Mouse (Mus musculus) testis, adult 2 months (tissue): ENCODE measurements at regions not wholly inside any gene's neighbourhood (a gene's known extent, or its start where the extent isn't known, plus 50 kb on each side); places are given as distances from the start of the nearest gene placed in this dataset.

Source experiments
- H3K27ac ChIP-seq: fragments of 200-500 bp; 2 replicates; pipeline ENCODE4 v1.5.1; 2012; ENCODE audit warnings: low read depth, low read length; ENCODE audit not compliant: control insufficient read depth, insufficient read depth
- H3K27me3 ChIP-seq: fragments of 200-500 bp; 2 replicates; pipeline ENCODE4 v1.6.1; 2012; ENCODE audit warnings: mild to moderate bottlenecking, low read length, moderate library complexity; ENCODE audit not compliant: control insufficient read depth, insufficient read depth
- H3K36me3 ChIP-seq: fragments of 200-500 bp; 2 replicates; pipeline ENCODE4 v1.6.1; 2012; ENCODE audit warnings: mild to moderate bottlenecking, low read length; ENCODE audit not compliant: control insufficient read depth, insufficient read depth
- H3K4me1 ChIP-seq: fragments of 200-500 bp; 2 replicates; pipeline ENCODE4 v1.6.1; 2012; ENCODE audit warnings: low read length; ENCODE audit not compliant: control insufficient read depth, insufficient read depth
- H3K4me3 ChIP-seq: fragments of 200-500 bp; 2 replicates; pipeline ENCODE4 v1.5.1; 2012; ENCODE audit warnings: low read depth, mild to moderate bottlenecking, low read length, moderate library complexity, mixed read lengths; ENCODE audit not compliant: control insufficient read depth
- CTCF ChIP-seq: fragments of 200-500 bp; IDR thresholded peaks from 2 replicates; pipeline ENCODE4 v1.5.1; 2012; ENCODE audit warnings: low read depth, mild to moderate bottlenecking, inconsistent platforms, low read length, moderate library complexity; ENCODE audit not compliant: control insufficient read depth, insufficient read depth, insufficient replicate concordance
- POLR2A ChIP-seq: fragments of 200-500 bp; IDR thresholded peaks from 2 replicates; pipeline ENCODE4 v1.6.1; 2012; ENCODE audit warnings: low read depth, mild to moderate bottlenecking, inconsistent platforms, low read length, moderate library complexity; ENCODE audit not compliant: control insufficient read depth

GRCm38 (mm10) chr12:25382961-25383360 lies 286.0 kb upstream of the Id2 start:
- no peak overlapping the region for H3K4me3 ChIP-seq
- no peaks in the 10 kb centered on the region for H3K36me3 ChIP-seq
- no peaks in the 10 kb centered on the region for H3K4me1 ChIP-seq
- H3K27me3 ChIP-seq: no peaks in the 10 kb centered on the region
- H3K27ac ChIP-seq: no peak overlapping the region
- TF ChIP-seq POLR2A: no peak
- no peak for TF ChIP-seq CTCF

- Histone ChIP-seq H3K27me3 (no peaks in the 10 kb centered on the region), H3K4me3 (no peak overlapping the region), H3K4me1 (no peaks in the 10 kb centered on the region), H3K36me3 (no peaks in the 10 kb centered on the region), H3K27ac (no peak overlapping the region)
- TF ChIP-seq POLR2A: no peak
- TF ChIP-seq CTCF: no peak
Observed at GRCm38 (mm10) chr12:25382475-25382874, 285.5 kb upstream of the Id2 start.

GRCm38 (mm10) chr12:25381619-25382018 lies 284.7 kb upstream of the Id2 start:
- no peaks in the 10 kb centered on the region for H3K36me3 ChIP-seq
- no peaks in the 10 kb centered on the region for H3K27me3 ChIP-seq
- no peaks in the 10 kb centered on the region for H3K4me1 ChIP-seq
- no peak overlapping the region for H3K27ac ChIP-seq
- H3K4me3 ChIP-seq: no peak overlapping the region
- TF ChIP-seq CTCF (no peak), POLR2A (no peak)

GRCm38 (mm10) chr12:25379996-25380395 lies 283.1 kb upstream of the Id2 start:
- TF ChIP-seq POLR2A: no peak
- no peak for TF ChIP-seq CTCF
- Histone ChIP-seq H3K4me3 (no peak overlapping the region), H3K4me1 (no peaks in the 10 kb centered on the region), H3K36me3 (no peaks in the 10 kb centered on the region), H3K27ac (no peak overlapping the region), H3K27me3 (no peaks in the 10 kb centered on the region)

- H3K27ac ChIP-seq: no peak overlapping the region
- TF ChIP-seq CTCF (no peak), POLR2A (no peak)
Observed at GRCm38 (mm10) chr12:25379016-25379415, 282.1 kb upstream of the Id2 start.

GRCm38 (mm10) chr12:25378036-25378645 lies 281.2 kb upstream of the Id2 start:
- Histone ChIP-seq H3K36me3 (no peaks in the 10 kb centered on the region), H3K27me3 (no peaks in the 10 kb centered on the region), H3K4me3 (no peak overlapping the region), H3K27ac (no peak overlapping the region), H3K4me1 (no peaks in the 10 kb centered on the region)
- TF ChIP-seq CTCF (no peak), POLR2A (no peak)

More at GRCm38 (mm10) chr12:25379016-25379415, 282.1 kb upstream of the Id2 start:
- H3K4me1 ChIP-seq: no peaks in the 10 kb centered on the region
- H3K36me3 ChIP-seq: no peaks in the 10 kb centered on the region
- H3K4me3 ChIP-seq: no peak overlapping the region
- H3K27me3 ChIP-seq: no peaks in the 10 kb centered on the region

- Histone ChIP-seq H3K36me3 (no peaks in the 10 kb centered on the region), H3K27ac (no peak overlapping the region), H3K4me3 (no peak overlapping the region), H3K4me1 (no peaks in the 10 kb centered on the region), H3K27me3 (no peaks in the 10 kb centered on the region)
- TF ChIP-seq POLR2A (no peak), CTCF (no peak)
Observed at GRCm38 (mm10) chr12:25376451-25376850, 279.5 kb upstream of the Id2 start.

GRCm38 (mm10) chr12:25367541-25367940 lies 270.6 kb upstream of the Id2 start:
- no peak overlapping the region for H3K27ac ChIP-seq

More at GRCm38 (mm10) chr12:25367541-25367940, 270.6 kb upstream of the Id2 start:
- Histone ChIP-seq H3K4me3 (no peak overlapping the region), H3K36me3 (no peaks in the 10 kb centered on the region), H3K4me1 (no peaks in the 10 kb centered on the region), H3K27me3 (no peaks in the 10 kb centered on the region)
- TF ChIP-seq CTCF: no peak
- no peak for TF ChIP-seq POLR2A
